Mouse (Mus musculus) liver, adult (tissue): ENCODE results near the gene Madcam1.

Experiments used
- GATA4 ChIP-seq: IDR thresholded peaks from 2 replicates; pipeline ENCODE4 v1.6.1; 2014; ENCODE audit warnings: mild to moderate bottlenecking, low read length; ENCODE audit not compliant: insufficient replicate concordance

Gene Madcam1

GRCm38 (mm10) chr10:79695231-79696128 lies 31.1 kb downstream of the Madcam1 start:
- TF ChIP-seq GATA4 = no peak

GRCm38 (mm10) chr10:79696129-79696651 lies 31.8 kb downstream of the Madcam1 start:
- no peak for TF ChIP-seq GATA4

- TF ChIP-seq GATA4 = no peak
These were observed 33.6 kb downstream of the Madcam1 start for GRCm38 (mm10) chr10:79697916-79698315.

GRCm38 (mm10) chr10:79698459-79698858 lies 34.1 kb downstream of the Madcam1 start:
- TF ChIP-seq GATA4 = no peak

- TF ChIP-seq GATA4 = no peak
These were observed 36.3 kb downstream of the Madcam1 start for GRCm38 (mm10) chr10:79700676-79701075.

- TF ChIP-seq GATA4 = no peak
These were observed 37.2 kb downstream of the Madcam1 start for GRCm38 (mm10) chr10:79701443-79702129.

- TF ChIP-seq GATA4 = no peak
These were observed 39.2 kb downstream of the Madcam1 start for GRCm38 (mm10) chr10:79703541-79703940.

GRCm38 (mm10) chr10:79704065-79704969 lies 40.0 kb downstream of the Madcam1 start, which contains the start of gene Bsg:
Bsg (plus strand) TSS chr10:79704491.
- TF ChIP-seq GATA4 = no peak

- no peak for TF ChIP-seq GATA4
These were observed 40.6 kb downstream of the Madcam1 start for GRCm38 (mm10) chr10:79704970-79705360.

GRCm38 (mm10) chr10:79705951-79706350 lies 41.6 kb downstream of the Madcam1 start:
- no peak for TF ChIP-seq GATA4

- TF ChIP-seq GATA4 = no peak
These were observed 42.2 kb downstream of the Madcam1 start for GRCm38 (mm10) chr10:79706406-79707094.

GRCm38 (mm10) chr10:79707162-79707561 lies 42.8 kb downstream of the Madcam1 start:
- TF ChIP-seq GATA4 = no peak

GRCm38 (mm10) chr10:79707759-79708158 lies 43.4 kb downstream of the Madcam1 start:
- TF ChIP-seq GATA4 = no peak

GRCm38 (mm10) chr10:79708668-79709067 lies 44.3 kb downstream of the Madcam1 start:
- TF ChIP-seq GATA4 = no peak
